Mouse (Mus musculus) brain, adult 2 months (tissue): Measurements from ENCODE around the gene Gm21882.
"Not testable (repeated sequence)": the region's sequence is repeated elsewhere in the genome, so short reads cannot be mapped to it uniquely, and the experiment has no call there.

Experiments used
- DNase-seq: peaks from one replicate; pipeline ENCODE4 v3.0.0; 2011; ENCODE audit warnings: low read depth, low spot score

Gm21882 gene

GRCm38 (mm10) chrY:40381423-40381822 is at the start of gene Gm21882:
Gene Gm21882 (minus strand): TSS chrY:40381523.
- not testable (repeated sequence) for DNase-seq
